9 mouse cellular contexts compared by ENCODE assay signal in the genomic region with DNA sequence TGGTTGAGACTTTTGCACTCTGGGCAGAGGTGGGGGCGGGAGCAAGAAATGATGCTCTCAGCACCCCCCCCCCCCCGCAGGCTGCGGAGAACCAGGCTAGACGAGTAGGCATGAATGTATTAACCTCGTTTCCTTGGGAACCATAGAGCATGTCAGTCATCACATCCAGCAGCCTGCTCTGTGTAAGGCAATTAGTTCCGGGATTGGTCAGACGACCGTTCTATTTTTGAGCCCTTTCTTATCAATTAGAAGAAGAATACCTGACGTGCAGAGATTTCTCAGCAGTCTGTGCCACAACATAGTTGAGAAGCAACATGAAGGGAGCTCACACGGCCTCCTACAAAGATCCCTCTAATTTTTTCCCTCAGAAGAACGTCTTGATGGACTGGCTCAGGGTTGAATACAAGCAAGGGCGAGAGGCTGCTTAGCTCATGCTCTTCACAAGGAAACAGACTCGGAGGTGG. TPM values are rescaled to one million over a fixed set of nuclear protein-coding genes. Genes with fewer than 3 reads are reported as not detected.
DNase-seq lines count a peak whose midpoint lies in the region; ATAC-seq lines count a peak whose summit lies in the region.
"Had no signal": no experiment of that assay in that cellular context is flagged by ENCODE, and none has a peak within 500 bp of the region (broad histone marks: within the 10 kb centered on the region; RNA-seq: fewer than 3 reads in every experiment).

No protein-coding gene starts in this region.

- peaks cover 15% of the 10 kb centered on the region for H3K4me1 ChIP-seq in hindbrain, embryonic 10.5 days (replicated peaks)
- no peaks in the 10 kb centered on the region for H3K4me1 ChIP-seq in liver, embryonic 11.5 days (replicated peaks; ENCODE audit: control insufficient read depth, insufficient read depth, low read length)

- H3K27me3 ChIP-seq in hindbrain, embryonic 10.5 days (ENCODE audit: insufficient read depth, poor library complexity, severe bottlenecking), result peaks cover 10% of the 10 kb centered on the region; the same call in 1 of the 2 replicates
- H3K27me3 ChIP-seq in liver, embryonic 11.5 days (replicated peaks; ENCODE audit: control insufficient read depth, insufficient read depth, low read length), result no peaks in the 10 kb centered on the region

- peak overlapping the region; percentile 57; the same call in 1 of the 2 replicates for H3K27ac ChIP-seq in hindbrain, embryonic 10.5 days
- no peak overlapping the region for H3K27ac ChIP-seq in liver, embryonic 11.5 days (ENCODE audit: low read depth, low read length)

- peak; percentile 73; the same call in 1 of the 2 replicates for ATAC-seq in cerebellum, adult (ENCODE audit: insufficient number of reproducible peaks, low FRiP score, low TSS enrichment)
- ATAC-seq in liver, embryonic 11.5 days (replicated peaks; ENCODE audit: low FRiP score), result no peak

- no peaks in the 10 kb centered on the region for H3K36me3 ChIP-seq in hindbrain, embryonic 10.5 days
- no peaks in the 10 kb centered on the region for H3K36me3 ChIP-seq in liver, embryonic 11.5 days (ENCODE audit: control insufficient read depth, insufficient read depth, low read length)

- no peak for DNase-seq in cerebellum, adult 18-20 months
- peak; percentile 24 for DNase-seq in brain, embryonic 18.5 days (ENCODE audit: low read depth, low spot score)
- peak; percentile 66 for DNase-seq in hindbrain, embryonic 10.5 days (ENCODE audit: low spot score)
- peak; percentile 25 for DNase-seq in mesoderm, embryonic 11.5 days (ENCODE audit: low read depth, low spot score)
- DNase-seq in liver, embryonic 11.5 days (ENCODE audit: low spot score), result no peak
- no peak for DNase-seq in B cell, adult 2 months
- no peak for DNase-seq in cerebellum, adult 11-12 months
- DNase-seq: gastrocnemius, postnatal 10 days had no signal

- no peaks in the 10 kb centered on the region for H3K9me3 ChIP-seq in hindbrain, embryonic 10.5 days
- no peaks in the 10 kb centered on the region for H3K9me3 ChIP-seq in liver, embryonic 11.5 days (ENCODE audit: control insufficient read depth, low read length)

- H3K4me2 ChIP-seq in liver, embryonic 11.5 days, result no peak overlapping the region

- H3K9ac ChIP-seq in liver, embryonic 11.5 days (ENCODE audit: low read depth, low read length), result no peak overlapping the region

- peak overlapping the region; percentile 30 for H3K4me3 ChIP-seq in hindbrain, embryonic 10.5 days
- H3K4me3 ChIP-seq in liver, embryonic 11.5 days (ENCODE audit: low read depth, low read length), result no peak overlapping the region

- WGBS in hindbrain, embryonic 10.5 days, result 38% methylated on average over 13 of the region's 13 CpGs
- WGBS in liver, embryonic 11.5 days, result 66% methylated on average over 13 of the region's 13 CpGs

RNA-seq across cellular contexts. Expression of a gene that starts 53.4 kb away (rescaled TPM):
- polyA plus RNA-seq in hindbrain, embryonic 10.5 days (2016; fragmentation: Nextera tagmentation; extraction: Ambion mirVana), result 13.0 and 13.1 TPM in 2 replicates
- polyA plus RNA-seq in liver, embryonic 11.5 days (2014; fragmentation: Nextera tagmentation; extraction: Ambion mirVana), result 2.3 and 3.1 TPM in 2 replicates

Comparison
In these comparisons a context has a peak if more than half of its experiments do, and no peak if none do; other contexts are left out.
1. DNase-seq: peak in brain, embryonic 18.5 days (single experiment), hindbrain, embryonic 10.5 days (single experiment) and mesoderm, embryonic 11.5 days (single experiment); none in cerebellum, adult 18-20 months (0 of 2), liver, embryonic 11.5 days (single experiment), B cell, adult 2 months (0 of 2) and cerebellum, adult 11-12 months (single experiment).